8 mouse cellular contexts compared by ENCODE assay signal in genomic region chr9:107399491-107399971, GRCm38 (mm10). TPM values are rescaled to one million over a fixed set of nuclear protein-coding genes. Genes with fewer than 3 reads are reported as not detected.
DNase-seq lines count a peak whose midpoint lies in the region; ATAC-seq lines count a peak whose summit lies in the region.

Gene Cacna2d2 (plus strand): TSS chr9:107399612.

- peaks cover 37% of the 10 kb centered on the region for H3K27me3 ChIP-seq in hindbrain, embryonic 11.5 days (ENCODE audit: control insufficient read depth, insufficient read depth, low read length)
- H3K27me3 ChIP-seq in lung, embryonic 16.5 days (ENCODE audit: control insufficient read depth, insufficient read depth, low read depth, low read length) = peaks cover 67% of the 10 kb centered on the region

- peak within 1 kb of the TSS; percentile 98 for H3K4me2 ChIP-seq in hindbrain, embryonic 11.5 days (replicated peaks; ENCODE audit: low read depth, low read length)
- peak within 1 kb of the TSS; percentile 99 for H3K4me2 ChIP-seq in lung, embryonic 16.5 days (ENCODE audit: low read depth, low read length)

- H3K4me3 ChIP-seq in hindbrain, embryonic 11.5 days (ENCODE audit: low read depth, low read length) = peak within 1 kb of the TSS; percentile 86
- H3K4me3 ChIP-seq in lung, embryonic 16.5 days (ENCODE audit: low read length) = peak within 1 kb of the TSS; percentile 59

- H3K4me1 ChIP-seq in hindbrain, embryonic 11.5 days (replicated peaks; ENCODE audit: control insufficient read depth, insufficient read depth, low read length) = peaks cover 4% of the 10 kb centered on the region; the same call in 1 of the 2 replicates
- H3K4me1 ChIP-seq in lung, embryonic 16.5 days (replicated peaks; ENCODE audit: control insufficient read depth, insufficient read depth, low read length) = peaks cover 5% of the 10 kb centered on the region; the same call in 1 of the 2 replicates

- H3K36me3 ChIP-seq in hindbrain, embryonic 11.5 days (ENCODE audit: control insufficient read depth, insufficient read depth, low read length) = no peaks in the 10 kb centered on the region
- H3K36me3 ChIP-seq in lung, embryonic 16.5 days (ENCODE audit: control insufficient read depth, insufficient read depth, low read length) = no peaks in the 10 kb centered on the region

- peak within 1 kb of the TSS; percentile 83 for H3K9ac ChIP-seq in hindbrain, embryonic 11.5 days (ENCODE audit: low read depth, low read length)
- peak within 1 kb of the TSS; percentile 55 for H3K9ac ChIP-seq in lung, embryonic 16.5 days (ENCODE audit: low read length)

- under 1% methylated on average over 41 of the region's 54 CpGs for whole genome bisulfite sequencing in hindbrain, embryonic 11.5 days
- WGBS in lung, embryonic 16.5 days = under 1% methylated on average over 25 of the region's 54 CpGs

- DNase-seq in adrenal gland, adult (ENCODE audit: inconsistent age in 2 of 2, low spot score in 1 of 2) = peak; percentile 70 to 92
- DNase-seq in cerebellum, adult 9-10 months = peak; percentile 88
- peak; percentile 22 to 37 for DNase-seq in frontal cortex, postnatal 36 days (ENCODE audit: low spot score in 2 of 2)
- DNase-seq in hindbrain, embryonic 11.5 days (ENCODE audit: low spot score) = peak; percentile 82
- DNase-seq in layer of hippocampus, postnatal 25 days (ENCODE audit: extremely low spot score in 1 of 2, low spot score in 1 of 2) = peak; percentile 15 to 18
- peak; percentile 67 for DNase-seq in retina, embryonic 14.5 days (ENCODE audit: low spot score)
- DNase-seq in spleen, postnatal 14 days (ENCODE audit: low spot score in 2 of 2) = no peak

- ATAC-seq in hindbrain, embryonic 11.5 days (ENCODE audit: low FRiP score) = peak; percentile 84
- peak; percentile 73 for ATAC-seq in lung, embryonic 16.5 days (ENCODE audit: low read depth)

- H3K9me3 ChIP-seq in hindbrain, embryonic 11.5 days (ENCODE audit: control insufficient read depth, low read length) = no peaks in the 10 kb centered on the region
- H3K9me3 ChIP-seq in lung, embryonic 16.5 days (ENCODE audit: control insufficient read depth, low read length) = no peaks in the 10 kb centered on the region

- peak within 1 kb of the TSS; percentile 78 for H3K27ac ChIP-seq in hindbrain, embryonic 11.5 days (ENCODE audit: low read depth, low read length)
- no peak within 1 kb of the TSS for H3K27ac ChIP-seq in lung, embryonic 16.5 days (ENCODE audit: low read length)

RNA-seq across cellular contexts. Expression of gene Cacna2d2, which starts in this region (rescaled TPM):
- polyA plus RNA-seq in hindbrain, embryonic 11.5 days (2014; fragmentation: Nextera tagmentation; extraction: Ambion mirVana) = 2.0 and 4.2 TPM in 2 replicates
- 10 to 100 TPM; 16.8 to 21.2 TPM for total RNA-seq in layer of hippocampus, postnatal 25 days (2021)
- 0.38 and 0.60 TPM in 2 replicates for polyA plus RNA-seq in lung, embryonic 16.5 days (2015; fragmentation: Nextera tagmentation; extraction: Ambion mirVana)

Comparison
In these comparisons a context has a peak if more than half of its experiments do, and no peak if none do; other contexts are left out.
1. Peak in ATAC-seq, H3K4me3 ChIP-seq, H3K9ac ChIP-seq and H3K4me2 ChIP-seq in lung, embryonic 16.5 days; RNA of the gene not detected or under 1 TPM.
2. DNase-seq: peak in adrenal gland, adult (2 of 2), cerebellum, adult 9-10 months (single experiment), frontal cortex, postnatal 36 days (2 of 2), hindbrain, embryonic 11.5 days (single experiment), layer of hippocampus, postnatal 25 days (2 of 2) and retina, embryonic 14.5 days (single experiment); none in spleen, postnatal 14 days (0 of 2).